Mouse (Mus musculus) midbrain, postnatal 0 days (tissue): ENCODE results near the gene Pros1. TPM values are rescaled to one million over a fixed set of nuclear protein-coding genes. Genes with fewer than 3 reads are reported as not detected.

Experiments used
- ATAC-seq: fragments of 200-750 bp; cut with Nextera tagmentation; 2 replicates; pipeline ENCODE4 v1.8.0; 2017; ENCODE audit warnings: moderate number of reproducible peaks, mild to moderate bottlenecking, moderate TSS enrichment, moderate library complexity; ENCODE audit not compliant: low FRiP score
- DNase-seq: peaks from one replicate; pipeline ENCODE4 v3.0.0-alpha.2; 2015; ENCODE audit warnings: low spot score
- H3K27ac ChIP-seq: fragments of 300-500 bp; sonication (generic); 2 replicates; pipeline ENCODE4 v1.5.1; 2014; ENCODE audit warnings: low read depth, mild to moderate bottlenecking, low read length, mixed read lengths
- H3K27me3 ChIP-seq: fragments of 300-500 bp; sonication (generic); 2 replicates; pipeline ENCODE4 v1.6.1; 2014; ENCODE audit warnings: low read length, control low read depth, mixed read lengths; ENCODE audit not compliant: insufficient read depth
- H3K36me3 ChIP-seq: fragments of 300-500 bp; sonication (generic); 2 replicates; pipeline ENCODE4 v1.6.1; 2014; ENCODE audit warnings: low read length, control low read depth, mixed read lengths; ENCODE audit not compliant: insufficient read depth
- H3K4me1 ChIP-seq: fragments of 300-500 bp; sonication (generic); 2 replicates; pipeline ENCODE4 v1.6.1; 2014; ENCODE audit warnings: mild to moderate bottlenecking, control low read depth, antibody characterized with exemption, low read length, mixed read lengths; ENCODE audit not compliant: insufficient read depth
- H3K4me2 ChIP-seq: fragments of 300-500 bp; sonication (generic); 2 replicates; pipeline ENCODE4 v1.6.1; 2014; ENCODE audit warnings: low read depth, mild to moderate bottlenecking, low read length, mixed read lengths; ENCODE audit not compliant: poor library complexity, severe bottlenecking
- H3K4me3 ChIP-seq: fragments of 300-500 bp; sonication (generic); 2 replicates; pipeline ENCODE4 v1.5.1; 2014; ENCODE audit warnings: low read depth, mild to moderate bottlenecking, low read length, moderate library complexity
- H3K9ac ChIP-seq: fragments of 300-500 bp; sonication (generic); replicated peaks from 2 replicates; pipeline ENCODE4 v1.6.1; 2014; ENCODE audit warnings: mild to moderate bottlenecking, low read length, moderate library complexity, mixed read lengths; ENCODE audit not compliant: poor library complexity, severe bottlenecking
- H3K9me3 ChIP-seq: fragments of 300-500 bp; sonication (generic); 2 replicates; pipeline ENCODE4 v1.6.1; 2016; ENCODE audit warnings: low read length, control low read depth
- CTCF ChIP-seq: IDR thresholded peaks from 2 replicates; pipeline ENCODE4 v1.5.1; 2016; ENCODE audit warnings: antibody characterized with exemption, mild to moderate bottlenecking
- WGBS: fragments of 180-500 bp; shearing (Covaris S2); extraction: QIAGEN DNeasy Blood & Tissue Kit; methylation state at CpG from one replicate; pipeline ENCODE4 v1.1.7; 2014; 5-methylcytosine and 5-hydroxymethylcytosine counted together
- polyA plus RNA-seq: library from polyadenylated mRNA; unstranded; fragments of >200 nt; fragmentation: Nextera tagmentation; extraction: Ambion mirVana; gene quantifications from 2 replicates; pipeline ENCODE4 v1.2.1, GENCODE M21; 2015
- total RNA-seq: library from RNA; depleted of rRNA; stranded (reverse); fragments of >200 nt; gene quantifications from 2 replicates; pipeline ENCODE4 v1.2.3, GENCODE M21; 2014

Pros1 gene
- total and polyA plus RNA-seq, 2 experiments from 2014 or later = 9.0 to 9.4 TPM

DNA sequence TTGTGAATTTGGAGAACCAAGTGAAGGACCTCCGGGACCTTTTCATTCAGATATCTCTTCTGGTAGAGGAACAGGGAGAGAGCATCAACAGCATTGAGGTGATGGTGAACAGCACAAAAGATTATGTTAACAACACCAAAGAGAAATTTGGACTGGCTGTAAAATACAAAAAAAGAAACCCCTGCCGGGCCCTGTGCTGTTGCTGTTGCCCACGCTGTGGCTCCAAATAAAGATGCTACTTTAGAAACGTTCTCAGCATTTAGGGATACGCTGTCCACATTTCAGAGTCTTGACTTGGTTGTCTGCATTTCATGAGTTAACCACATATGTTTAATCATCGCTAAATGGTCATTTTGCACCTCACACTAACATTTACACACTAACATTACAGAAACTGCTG, 31.6 kb upstream of the Pros1 start:
- H3K4me1 ChIP-seq = no peaks in the 10 kb centered on the region
- no peak for TF ChIP-seq CTCF
- no peak overlapping the region for H3K27ac ChIP-seq
- no peaks in the 10 kb centered on the region for H3K36me3 ChIP-seq
- WGBS = 92% methylated on average over 6 of the region's 6 CpGs
- no peak for ATAC-seq
- no peak overlapping the region for H3K9ac ChIP-seq
- H3K27me3 ChIP-seq = no peaks in the 10 kb centered on the region
- H3K9me3 ChIP-seq = no peaks in the 10 kb centered on the region
- no peak overlapping the region for H3K4me2 ChIP-seq
- no peak for DNase-seq
- no peak overlapping the region for H3K4me3 ChIP-seq

DNA sequence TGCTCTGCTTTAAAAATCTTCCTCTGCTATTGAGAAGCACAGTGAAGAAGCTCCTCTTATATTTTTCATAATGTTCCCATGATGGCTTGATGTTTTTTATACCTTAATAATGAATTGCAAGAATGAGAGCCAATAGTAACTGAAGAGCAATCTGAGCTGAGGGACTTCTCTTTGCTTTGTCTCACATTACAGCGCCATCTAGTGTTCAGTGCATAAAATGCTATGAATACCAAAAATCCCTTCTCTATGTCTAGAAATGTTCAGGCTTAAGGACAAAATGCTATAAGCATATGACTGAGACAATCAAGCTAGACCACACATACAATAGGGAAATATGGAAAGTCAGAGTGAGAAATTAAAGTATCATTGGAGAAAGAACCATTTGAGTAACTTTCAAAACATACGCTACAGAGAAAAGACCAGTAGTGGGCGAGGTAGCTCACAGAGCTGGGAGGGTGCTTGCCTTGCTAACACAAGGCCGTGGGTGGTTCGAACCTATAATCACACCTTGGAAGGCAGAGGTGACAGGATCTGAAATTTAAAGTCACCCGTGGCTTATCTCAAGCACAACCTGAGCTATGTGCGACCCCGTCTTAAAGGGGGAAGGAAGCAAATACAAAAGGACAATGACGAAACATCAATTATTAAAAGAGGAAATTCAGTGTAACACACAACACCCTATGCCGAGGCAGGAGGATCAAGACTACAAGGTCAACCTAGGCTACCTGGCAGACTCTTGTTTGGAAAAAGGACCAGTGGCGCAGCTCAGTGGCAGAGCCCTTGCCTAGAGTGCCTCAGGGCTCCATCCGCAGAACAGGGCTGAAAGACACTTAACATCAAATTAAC, 27.7 kb upstream of the Pros1 start:
- H3K4me2 ChIP-seq = no peak overlapping the region
- H3K4me1 ChIP-seq = no peaks in the 10 kb centered on the region
- no peak overlapping the region for H3K4me3 ChIP-seq
- H3K27me3 ChIP-seq = no peaks in the 10 kb centered on the region
- ATAC-seq (no peak; the same call in 1 of the 2 replicates), DNase-seq (peak; percentile 81)
- no peak overlapping the region for H3K27ac ChIP-seq
- no peak overlapping the region for H3K9ac ChIP-seq
- 78% methylated on average over 12 of the region's 12 CpGs for WGBS
- peak; percentile 85 for TF ChIP-seq CTCF
- H3K9me3 ChIP-seq = no peaks in the 10 kb centered on the region
- no peaks in the 10 kb centered on the region for H3K36me3 ChIP-seq

DNA sequence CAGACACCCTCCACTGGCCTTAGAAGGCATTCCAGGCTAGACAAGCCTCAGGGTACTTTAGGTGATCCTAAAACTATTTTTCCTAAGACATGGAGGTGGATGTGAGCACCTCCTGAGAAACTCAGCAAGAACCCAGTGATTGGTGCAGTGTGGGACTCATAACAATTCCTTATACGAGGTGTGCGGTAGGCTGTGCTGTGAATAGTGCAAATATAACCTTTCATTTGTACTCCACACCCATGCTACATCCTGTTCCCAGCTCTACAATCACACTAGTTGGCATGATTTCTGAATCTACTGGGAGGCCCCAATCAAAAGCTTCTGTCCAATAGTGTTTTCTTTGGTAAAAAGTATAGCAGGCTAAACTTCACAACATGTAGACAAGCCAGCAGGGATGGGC, 22.1 kb upstream of the Pros1 start:
- no peaks in the 10 kb centered on the region for H3K36me3 ChIP-seq
- TF ChIP-seq CTCF = no peak
- no peak overlapping the region for H3K4me3 ChIP-seq
- no peak overlapping the region for H3K4me2 ChIP-seq
- ATAC-seq = no peak
- WGBS = 89% methylated on average over 2 of the region's 2 CpGs
- no peak overlapping the region for H3K9ac ChIP-seq
- H3K27me3 ChIP-seq = no peaks in the 10 kb centered on the region
- H3K9me3 ChIP-seq = no peaks in the 10 kb centered on the region
- no peak for DNase-seq
- no peaks in the 10 kb centered on the region for H3K4me1 ChIP-seq
- H3K27ac ChIP-seq = no peak overlapping the region

DNA sequence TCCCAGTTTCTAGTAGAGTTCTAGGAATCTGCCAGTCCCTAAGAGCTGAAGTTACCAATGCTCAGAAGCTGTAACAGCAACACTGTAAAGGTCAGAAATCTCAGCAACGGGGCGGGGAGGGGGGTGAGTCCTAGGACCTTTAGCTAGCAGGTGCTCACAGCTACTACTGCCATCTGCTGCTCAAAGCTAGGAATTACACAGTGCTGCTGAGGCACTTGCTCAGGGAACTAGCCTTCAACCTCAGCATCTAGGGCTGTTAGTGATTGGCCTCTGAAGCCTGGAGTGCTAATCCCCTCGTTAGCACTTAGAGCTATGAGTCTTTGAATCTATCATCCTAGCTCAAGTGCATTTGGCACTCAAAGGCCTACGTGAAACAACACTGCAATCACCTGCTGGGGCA, 21.6 kb upstream of the Pros1 start:
- no peaks in the 10 kb centered on the region for H3K36me3 ChIP-seq
- H3K4me3 ChIP-seq = no peak overlapping the region
- no peaks in the 10 kb centered on the region for H3K4me1 ChIP-seq
- H3K27ac ChIP-seq = no peak overlapping the region
- DNase-seq (peak; percentile 48), ATAC-seq (no peak)
- 14% methylated on average over 4 of the region's 4 CpGs for WGBS
- no peak overlapping the region for H3K9ac ChIP-seq
- no peak overlapping the region for H3K4me2 ChIP-seq
- no peaks in the 10 kb centered on the region for H3K27me3 ChIP-seq
- no peaks in the 10 kb centered on the region for H3K9me3 ChIP-seq
- peak; percentile 70 for TF ChIP-seq CTCF

DNA sequence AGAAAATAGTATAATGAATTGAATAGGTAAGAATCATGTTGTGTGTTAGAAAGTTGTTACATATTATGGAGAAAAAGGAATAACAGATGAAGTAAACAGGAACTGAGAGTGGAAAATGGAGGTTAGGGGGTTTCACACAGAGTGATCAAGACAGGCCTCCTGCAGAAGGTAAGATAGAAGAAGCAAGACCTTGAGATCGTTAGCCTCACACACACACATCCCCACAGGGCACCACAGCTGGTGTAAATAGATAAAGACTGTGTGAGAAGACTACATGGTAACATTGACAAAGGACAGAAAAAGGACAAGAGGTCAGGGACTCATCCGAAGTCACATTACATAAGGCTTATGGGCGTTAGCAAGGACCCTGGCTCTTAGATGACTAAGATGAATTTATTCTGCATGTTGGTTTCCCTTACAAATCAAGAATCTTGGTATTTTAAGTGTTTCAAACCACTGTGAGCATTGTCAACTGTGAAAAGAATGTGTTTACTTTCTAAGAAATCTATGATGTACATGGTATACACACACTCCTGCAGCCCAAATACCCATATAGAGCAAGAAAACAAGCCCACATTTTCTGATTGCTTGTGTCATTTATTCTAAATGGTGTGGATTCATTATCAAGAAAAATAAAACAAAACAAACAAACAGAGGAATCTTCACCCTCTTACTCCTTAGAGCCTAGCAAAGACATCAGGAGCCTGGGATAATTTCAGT, 19.9 kb upstream of the Pros1 start:
- TF ChIP-seq CTCF = no peak
- Histone ChIP-seq H3K9ac (no peak overlapping the region), H3K9me3 (no peaks in the 10 kb centered on the region), H3K4me3 (no peak overlapping the region), H3K4me2 (no peak overlapping the region), H3K36me3 (no peaks in the 10 kb centered on the region), H3K27me3 (no peaks in the 10 kb centered on the region), H3K4me1 (no peaks in the 10 kb centered on the region), H3K27ac (no peak overlapping the region)
- WGBS = 63% methylated on average over 3 of the region's 3 CpGs
- no peak for DNase-seq
- ATAC-seq = no peak

DNA sequence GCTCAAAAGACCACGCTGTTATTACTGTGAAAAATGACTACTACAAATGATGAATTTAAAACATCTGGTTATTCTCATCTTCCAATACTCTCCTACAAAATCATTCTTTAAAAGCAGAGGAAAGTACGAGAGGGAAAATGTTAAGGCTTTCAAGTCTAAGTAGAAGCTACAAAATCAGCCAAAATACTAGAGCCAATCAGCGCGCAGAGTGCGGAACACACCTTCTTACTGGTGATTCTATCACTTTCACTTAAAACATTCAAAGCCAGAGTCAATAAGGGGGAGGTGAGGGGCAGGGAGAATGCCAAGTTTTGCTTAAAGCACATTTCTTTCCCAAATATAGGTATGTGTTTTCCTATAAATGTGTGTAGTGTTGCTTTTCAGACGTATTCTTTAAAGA, 8.8 kb upstream of the Pros1 start:
- no peak overlapping the region for H3K27ac ChIP-seq
- H3K4me3 ChIP-seq = peak overlapping the region; percentile 95
- H3K36me3 ChIP-seq = no peaks in the 10 kb centered on the region
- no peak overlapping the region for H3K9ac ChIP-seq
- 87% methylated on average over 6 of the region's 6 CpGs for WGBS
- TF ChIP-seq CTCF = no peak
- H3K9me3 ChIP-seq = no peaks in the 10 kb centered on the region
- no peaks in the 10 kb centered on the region for H3K27me3 ChIP-seq
- DNase-seq (no peak), ATAC-seq (no peak)
- peak overlapping the region; percentile 91 for H3K4me2 ChIP-seq
- no peaks in the 10 kb centered on the region; the same call in 1 of the 2 replicates for H3K4me1 ChIP-seq
